Mouse (Mus musculus) brain, embryonic 14.5 days (tissue): ENCODE results near the gene Alg11. TPM values are rescaled to one million over a fixed set of nuclear protein-coding genes. Genes with fewer than 3 reads are reported as not detected.
A peak's percentile ranks its signal among the peaks of the same experiment; 100 is the strongest.

Experiments
- DNase-seq: peaks from one replicate; pipeline ENCODE4 v3.0.0-alpha.2; 2011; ENCODE audit warnings: low read depth
- CTCF ChIP-seq: fragments of 200-500 bp; IDR thresholded peaks from 2 replicates; pipeline ENCODE4 v1.5.1; 2012; ENCODE audit warnings: inconsistent platforms, mild to moderate bottlenecking, moderate library complexity, borderline replicate concordance; ENCODE audit not compliant: insufficient read depth, insufficient read length; ENCODE audit errors: extremely low read depth
- POLR2A ChIP-seq: fragments of 200-500 bp; IDR thresholded peaks from 2 replicates; pipeline ENCODE4 v1.6.1; 2012; ENCODE audit warnings: mild to moderate bottlenecking, inconsistent platforms, borderline replicate concordance; ENCODE audit not compliant: poor library complexity, insufficient read depth, insufficient read length, severe bottlenecking; ENCODE audit errors: extremely low read depth
- polyA plus RNA-seq: library from polyadenylated mRNA; depleted of rRNA; stranded (reverse); fragments of >200 nt; gene quantifications from 2 replicates; pipeline ENCODE4 v1.2.3, GENCODE M21; 2012

Gene Alg11
- polyA plus RNA-seq, 1 experiment = 14.8 TPM

DNA sequence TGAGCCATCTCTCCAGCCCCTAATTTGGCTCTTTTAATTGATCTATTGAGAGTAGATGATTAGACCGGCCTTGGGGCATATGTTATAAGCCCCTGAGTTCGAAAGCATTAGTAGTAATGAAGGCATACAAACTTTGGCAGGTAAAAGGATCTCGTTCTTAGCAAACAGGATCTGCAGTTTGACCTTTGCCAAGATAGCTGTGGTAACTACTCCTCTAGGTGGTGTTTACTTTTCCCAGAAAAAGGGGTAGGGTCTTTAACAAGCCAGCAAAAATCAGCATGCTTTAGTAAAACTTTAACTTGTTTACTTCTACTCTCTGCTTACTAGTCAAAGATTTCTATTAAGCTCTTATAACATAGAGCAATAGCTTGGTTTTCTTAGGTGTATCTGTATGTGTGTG, 18.0 kb upstream of the Alg11 start:
- no peak for TF ChIP-seq POLR2A
- TF ChIP-seq CTCF = no peak

DNA sequence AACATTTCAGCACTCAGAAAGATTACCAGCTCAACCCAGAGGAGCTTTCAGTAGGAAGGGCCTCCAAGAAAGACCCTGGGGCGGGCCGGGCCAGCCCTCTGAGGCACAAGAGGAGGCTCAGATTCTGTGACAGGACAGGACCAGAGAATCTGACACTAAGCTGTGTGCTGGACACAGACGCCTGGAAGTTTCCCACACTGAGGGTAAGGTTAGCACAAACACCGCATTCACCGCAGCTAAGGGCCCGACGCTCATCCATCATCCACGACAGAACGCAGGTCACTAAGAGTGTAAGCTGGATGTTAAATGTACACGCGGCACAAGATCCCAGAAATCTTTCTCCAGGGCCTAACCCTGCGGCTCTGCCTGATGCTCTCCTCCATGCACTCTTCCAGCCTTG, 16.8 kb upstream of the Alg11 start:
- DNase-seq = no peak
- TF ChIP-seq CTCF = no peak
- no peak for TF ChIP-seq POLR2A

More for the DNA sequence above, 18.0 kb upstream of the Alg11 start:
- DNase-seq = no peak

DNA sequence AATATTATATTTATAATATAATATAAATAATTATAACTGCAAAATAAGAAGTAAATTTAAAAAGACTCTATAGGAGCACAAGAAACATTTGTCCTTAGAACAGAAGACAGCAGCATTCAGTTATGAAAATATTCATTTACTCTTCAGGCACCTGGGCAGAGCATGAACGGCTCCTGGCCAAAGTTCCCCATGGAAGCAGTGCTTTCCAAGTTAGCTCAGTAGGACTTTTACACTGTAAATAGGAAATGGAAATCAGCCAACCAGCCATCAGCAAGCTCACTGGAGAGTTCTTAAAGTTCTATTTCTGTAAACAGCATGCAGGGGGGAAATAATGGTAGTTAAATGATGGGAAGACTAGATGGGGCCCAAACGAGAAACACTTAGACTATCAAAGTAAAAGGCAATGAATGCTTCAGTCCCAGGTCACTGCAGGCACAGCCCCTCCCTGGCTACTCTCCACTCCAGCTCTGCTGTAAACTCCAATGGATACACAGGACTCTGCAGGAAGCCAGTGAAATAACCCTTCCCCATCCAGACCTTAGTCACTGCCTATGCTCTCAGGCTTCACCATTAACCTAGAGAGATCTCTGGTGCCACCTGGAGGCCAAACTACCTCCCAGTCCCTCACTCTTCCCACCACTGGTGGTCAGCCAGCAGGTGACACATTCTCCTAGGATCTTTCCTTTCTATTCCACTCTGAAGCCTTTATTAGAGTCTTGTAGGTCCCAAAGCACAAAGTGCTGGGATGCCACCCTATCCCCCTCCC, 12.6 kb upstream of the Alg11 start:
- TF ChIP-seq POLR2A (no peak), CTCF (peak; percentile 63; the same call in 1 of the 2 replicates)
- peak; percentile 40 for DNase-seq

DNA sequence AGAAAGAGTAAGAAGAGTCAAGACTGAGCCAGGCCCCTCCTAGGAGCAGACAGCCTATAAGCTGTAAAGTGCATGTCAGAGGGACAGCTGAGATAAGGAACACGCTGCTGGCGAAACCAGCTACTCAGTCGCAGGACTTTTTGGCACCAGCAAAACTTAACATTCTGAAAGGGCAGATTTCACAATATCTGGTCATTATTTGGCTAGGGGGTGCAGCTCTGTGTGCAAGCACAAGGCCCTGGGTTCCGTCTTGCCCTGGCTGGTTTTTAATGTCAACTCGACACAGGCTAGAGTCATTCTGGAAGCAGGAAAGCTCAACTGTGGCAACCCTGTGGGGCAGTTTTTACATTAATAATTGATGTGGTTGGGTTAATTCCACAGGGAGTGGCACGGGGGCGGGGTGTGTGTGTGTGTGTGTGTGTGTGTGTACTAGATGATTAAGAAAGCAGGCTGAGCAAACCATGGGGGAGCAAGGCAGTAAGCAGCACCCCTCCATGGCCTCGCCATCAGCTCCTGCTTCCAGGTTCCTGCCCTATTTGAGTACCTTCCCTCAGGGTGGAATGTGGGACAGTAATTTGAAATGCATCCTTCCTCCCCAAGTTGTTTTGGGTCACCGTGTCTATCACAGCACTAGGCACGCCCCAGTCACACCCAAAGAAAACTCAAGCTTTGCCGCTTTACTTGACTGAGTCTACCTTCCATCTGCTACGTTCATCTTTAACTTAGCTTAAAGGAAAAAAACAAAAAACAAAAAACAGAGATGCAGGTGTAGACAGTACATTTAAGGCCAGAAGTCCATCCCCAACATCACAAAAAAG, 5.6 kb upstream of the Alg11 start:
- TF ChIP-seq POLR2A = no peak
- TF ChIP-seq CTCF = no peak
- no peak for DNase-seq

DNA sequence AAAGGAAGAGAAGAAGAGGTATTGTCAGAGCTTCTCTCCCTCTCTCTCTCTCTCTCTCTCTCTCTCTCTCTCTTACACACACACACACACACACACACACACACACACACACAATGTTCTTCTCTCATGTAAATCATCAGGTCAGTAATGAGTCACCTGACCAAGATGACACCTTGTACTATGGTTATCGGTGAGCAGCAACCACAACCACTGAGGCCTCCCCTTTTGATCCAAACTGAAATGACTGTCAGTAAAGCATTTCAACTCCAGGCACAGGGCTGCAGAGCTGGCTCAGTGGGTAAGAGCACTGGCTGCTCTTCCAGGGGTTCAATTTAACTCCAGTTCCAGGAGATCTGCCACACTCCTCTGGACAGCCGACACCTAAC, 5.0 kb upstream of the Alg11 start:
- DNase-seq = no peak
- TF ChIP-seq POLR2A = no peak
- TF ChIP-seq CTCF = no peak

DNA sequence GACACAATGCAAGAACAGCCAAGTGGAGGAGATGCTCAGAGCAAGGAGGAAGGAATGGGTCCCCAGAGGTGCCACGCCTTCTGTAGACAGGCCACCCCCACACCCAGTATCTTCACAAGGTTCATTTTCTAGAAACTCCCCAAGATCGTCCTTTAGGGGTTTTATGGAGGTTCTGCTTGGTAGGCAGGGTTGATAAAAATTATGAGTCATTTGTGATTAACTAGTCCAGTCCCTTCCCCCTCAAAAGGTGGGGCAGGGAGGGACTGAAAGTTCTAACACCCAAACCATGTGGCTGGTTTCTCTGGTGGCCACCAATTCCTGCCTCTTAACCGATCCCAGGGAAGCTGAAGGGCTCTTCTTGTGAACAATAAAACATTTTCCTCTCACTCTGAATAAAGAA, 3.7 kb upstream of the Alg11 start:
- no peak for DNase-seq
- TF ChIP-seq POLR2A = no peak
- no peak for TF ChIP-seq CTCF

DNA sequence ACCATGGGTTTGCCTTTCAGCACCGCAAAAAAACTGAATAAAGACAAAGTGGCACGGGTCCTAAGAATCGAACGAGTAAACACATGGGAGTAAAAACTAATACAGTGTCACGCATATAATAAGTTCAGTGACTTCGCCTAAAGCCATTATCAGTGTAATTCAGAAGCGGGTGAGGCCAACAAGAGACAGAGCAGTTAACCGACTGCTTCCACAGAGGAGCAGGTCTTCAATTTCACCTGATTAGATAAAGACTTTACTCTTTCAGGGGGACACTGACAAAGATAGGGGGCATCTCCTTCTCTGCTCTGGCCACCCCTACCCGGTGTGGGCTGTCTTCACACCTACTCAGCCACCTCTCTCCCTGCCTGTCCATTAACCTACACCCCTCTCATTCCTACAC, 2.2 kb upstream of the Alg11 start:
- no peak for DNase-seq
- no peak for TF ChIP-seq CTCF
- TF ChIP-seq POLR2A = no peak

DNA sequence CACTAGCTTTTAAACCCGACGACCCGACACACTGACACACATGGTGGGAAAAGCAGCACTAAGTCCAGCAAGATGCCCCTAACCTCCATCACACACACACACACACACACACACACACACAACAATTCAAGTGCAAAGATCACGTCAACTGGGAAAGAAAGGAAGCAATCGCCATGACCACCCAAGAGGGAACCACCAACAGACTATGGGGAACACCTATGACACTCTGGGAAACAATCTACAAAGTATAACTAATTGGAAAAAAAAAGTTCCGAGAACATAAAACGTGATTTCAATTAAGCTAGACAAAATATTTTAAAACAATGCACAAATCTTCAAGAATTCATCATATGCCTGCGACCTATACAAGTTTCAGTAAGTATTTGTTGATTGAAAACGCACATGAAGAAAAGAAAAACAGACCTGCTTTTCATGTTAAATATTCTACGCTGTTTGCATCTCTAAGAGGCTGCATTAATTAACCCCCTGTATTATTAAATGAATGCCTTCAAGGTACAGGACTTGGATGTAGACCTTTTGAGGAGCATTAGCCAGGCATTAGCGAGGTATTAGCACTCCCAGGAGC, 1.3 kb upstream of the Alg11 start:
- TF ChIP-seq CTCF = no peak
- DNase-seq = no peak

DNA sequence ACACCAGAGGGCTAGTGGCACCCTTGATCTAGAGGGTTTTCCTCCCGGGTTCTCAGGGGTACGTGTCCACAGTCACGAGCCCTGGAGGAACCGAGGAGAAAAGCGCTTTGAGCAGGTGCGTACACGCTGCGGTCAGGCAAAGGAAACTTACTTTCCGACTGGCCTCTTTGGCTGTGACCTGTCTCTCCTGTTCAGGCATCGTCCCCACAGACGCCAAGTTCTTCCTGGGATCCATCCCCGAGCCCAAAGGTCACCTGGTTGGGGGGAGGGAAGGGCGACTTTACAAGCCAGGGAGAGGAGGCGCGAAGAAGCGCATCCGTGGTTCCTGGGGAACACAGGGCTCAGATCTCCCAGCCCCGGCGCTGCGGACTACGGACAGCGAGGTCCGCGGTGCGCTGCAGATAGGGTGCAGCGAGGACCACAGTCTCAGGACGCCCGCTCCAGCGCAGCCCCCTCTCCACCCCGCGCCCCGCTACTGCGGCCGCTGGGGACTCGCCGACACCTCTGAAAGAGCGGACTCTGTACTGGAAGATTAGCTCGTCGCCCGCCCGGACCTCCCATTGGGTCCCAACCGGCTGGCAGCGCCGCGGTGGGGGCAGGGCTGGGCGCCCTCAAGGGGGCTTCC, 588 bp upstream of the Alg11 start, which contains the start of gene Atp7b:
Gene Atp7b (minus strand): TSS at position 485 of the 625 bp plus-strand sequence.
- DNase-seq = no peak
- TF ChIP-seq POLR2A (peak; percentile 19; the same call in 1 of the 2 replicates), CTCF (no peak)

DNA sequence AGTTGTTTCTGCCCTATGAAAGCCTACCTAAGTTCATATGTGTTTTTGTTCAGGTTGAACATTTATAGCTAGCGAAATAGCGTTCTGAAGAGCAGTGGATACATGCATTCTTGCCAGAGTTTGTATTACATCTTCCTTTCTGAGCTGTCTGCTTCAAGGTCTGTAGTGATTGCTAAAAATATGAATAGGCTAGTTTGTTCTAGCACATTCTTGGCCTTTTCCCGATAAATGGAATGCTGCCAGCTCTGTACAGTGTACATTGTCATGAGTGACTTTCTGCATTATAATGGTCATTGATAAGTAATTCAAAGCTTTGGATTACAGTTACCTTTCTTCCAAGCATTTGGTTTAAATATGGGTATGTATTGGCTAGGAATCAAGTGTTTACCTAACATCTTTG, 605 bp downstream of the Alg11 start:
- no peak for TF ChIP-seq POLR2A
- no peak for TF ChIP-seq CTCF
- DNase-seq = no peak
